Mouse (Mus musculus) midbrain, embryonic 10.5 days (tissue): ENCODE data around the gene Mogat2. TPM values are rescaled to one million over a fixed set of nuclear protein-coding genes. Genes with fewer than 3 reads are reported as not detected.

Source experiments
- DNase-seq: peaks from one replicate; pipeline ENCODE4 v3.0.0-alpha.2; 2017; ENCODE audit warnings: low spot score
- H3K27ac ChIP-seq: fragments of 300-500 bp; sonication (generic); replicated peaks from 2 replicates; pipeline ENCODE4 v1.5.1; 2016; ENCODE audit warnings: mild to moderate bottlenecking
- H3K27me3 ChIP-seq: fragments of 300-500 bp; sonication (generic); 2 replicates; pipeline ENCODE4 v1.6.1; 2016; ENCODE audit warnings: low read depth, mild to moderate bottlenecking; ENCODE audit not compliant: poor library complexity, severe bottlenecking
- H3K36me3 ChIP-seq: fragments of 300-500 bp; sonication (generic); 2 replicates; pipeline ENCODE4 v1.6.1; 2016; ENCODE audit warnings: mild to moderate bottlenecking, moderate library complexity
- H3K4me1 ChIP-seq: fragments of 300-500 bp; sonication (generic); 2 replicates; pipeline ENCODE4 v1.6.1; 2016
- H3K4me3 ChIP-seq: fragments of 300-500 bp; sonication (generic); 2 replicates; pipeline ENCODE4 v1.5.1; 2016; ENCODE audit warnings: mild to moderate bottlenecking, moderate library complexity
- H3K9me3 ChIP-seq: fragments of 300-500 bp; sonication (generic); replicated peaks from 2 replicates; pipeline ENCODE4 v1.6.1; 2016; ENCODE audit warnings: mild to moderate bottlenecking
- WGBS: fragments of 180-500 bp; shearing (Covaris S2); methylation state at CpG from one replicate; pipeline ENCODE4 v1.1.7; 2016; 5-methylcytosine and 5-hydroxymethylcytosine counted together
- polyA plus RNA-seq: library from polyadenylated mRNA; unstranded; fragments of >200 nt; fragmentation: Nextera tagmentation; extraction: Ambion mirVana; gene quantifications from 2 replicates; pipeline ENCODE4 v1.2.1, GENCODE M21; 2016

The Mogat2 gene
- polyA plus RNA-seq, 1 experiment from 2014 or later = 30.3 TPM

GRCm38 (mm10) chr7:99213056-99213455 is 25.4 kb downstream of the Mogat2 start:
- 96% methylated on average over 1 of the region's 1 CpGs for WGBS
- no peak overlapping the region for H3K4me3 ChIP-seq
- H3K4me1 ChIP-seq = peaks cover 12% of the 10 kb centered on the region

GRCm38 (mm10) chr7:99208704-99209103 is 29.7 kb downstream of the Mogat2 start:
- Histone ChIP-seq H3K4me1 (no peaks in the 10 kb centered on the region), H3K36me3 (no peaks in the 10 kb centered on the region), H3K9me3 (no peaks in the 10 kb centered on the region), H3K4me3 (no peak overlapping the region), H3K27ac (no peak overlapping the region), H3K27me3 (no peaks in the 10 kb centered on the region)
- no peak for DNase-seq
- 94% methylated on average over 4 of the region's 4 CpGs for WGBS

More at GRCm38 (mm10) chr7:99213056-99213455, 25.4 kb downstream of the Mogat2 start:
- Histone ChIP-seq H3K36me3 (no peaks in the 10 kb centered on the region), H3K27me3 (no peaks in the 10 kb centered on the region), H3K27ac (no peak overlapping the region), H3K9me3 (no peaks in the 10 kb centered on the region)
- DNase-seq = no peak

GRCm38 (mm10) chr7:99206364-99206763 is 32.1 kb downstream of the Mogat2 start:
- H3K4me3 ChIP-seq = no peak overlapping the region
- H3K27ac ChIP-seq = no peak overlapping the region
- H3K36me3 ChIP-seq = no peaks in the 10 kb centered on the region
- H3K27me3 ChIP-seq = no peaks in the 10 kb centered on the region
- no peaks in the 10 kb centered on the region for H3K9me3 ChIP-seq
- no peak for DNase-seq
- no peaks in the 10 kb centered on the region for H3K4me1 ChIP-seq
- WGBS = 91% methylated on average over 7 of the region's 7 CpGs

GRCm38 (mm10) chr7:99202163-99202562 is 36.3 kb downstream of the Mogat2 start:
- WGBS = 87% methylated on average over 7 of the region's 7 CpGs
- no peak for DNase-seq
- Histone ChIP-seq H3K27me3 (no peaks in the 10 kb centered on the region), H3K36me3 (no peaks in the 10 kb centered on the region), H3K9me3 (no peaks in the 10 kb centered on the region), H3K4me1 (peaks cover 8% of the 10 kb centered on the region; the same call in 1 of the 2 replicates), H3K27ac (no peak overlapping the region), H3K4me3 (no peak overlapping the region)

GRCm38 (mm10) chr7:99200290-99200689 is 38.1 kb downstream of the Mogat2 start:
- no peak overlapping the region for H3K27ac ChIP-seq
- WGBS = 55% methylated on average over 4 of the region's 4 CpGs
- peaks cover 8% of the 10 kb centered on the region; the same call in 1 of the 2 replicates for H3K4me1 ChIP-seq
- H3K27me3 ChIP-seq = no peaks in the 10 kb centered on the region
- no peaks in the 10 kb centered on the region for H3K36me3 ChIP-seq
- no peak overlapping the region for H3K4me3 ChIP-seq
- no peak for DNase-seq
- no peaks in the 10 kb centered on the region for H3K9me3 ChIP-seq

- H3K4me3 ChIP-seq = no peak overlapping the region
- H3K27ac ChIP-seq = no peak overlapping the region
- H3K36me3 ChIP-seq = no peaks in the 10 kb centered on the region
- H3K9me3 ChIP-seq = no peaks in the 10 kb centered on the region
- H3K4me1 ChIP-seq = peaks cover 8% of the 10 kb centered on the region; the same call in 1 of the 2 replicates
- no peak for DNase-seq
- no peaks in the 10 kb centered on the region for H3K27me3 ChIP-seq
- 88% methylated on average over 9 of the region's 9 CpGs for WGBS
Observed at GRCm38 (mm10) chr7:99199451-99200175, 38.8 kb downstream of the Mogat2 start.

GRCm38 (mm10) chr7:99198811-99199210 is 39.6 kb downstream of the Mogat2 start:
- no peaks in the 10 kb centered on the region for H3K36me3 ChIP-seq
- DNase-seq = no peak
- WGBS = 84% methylated on average over 2 of the region's 2 CpGs
- H3K9me3 ChIP-seq = no peaks in the 10 kb centered on the region
- no peak overlapping the region for H3K4me3 ChIP-seq
- H3K4me1 ChIP-seq = peaks cover 8% of the 10 kb centered on the region; the same call in 1 of the 2 replicates
- H3K27me3 ChIP-seq = no peaks in the 10 kb centered on the region
- no peak overlapping the region for H3K27ac ChIP-seq

- 62% methylated on average over 2 of the region's 2 CpGs for WGBS
- Histone ChIP-seq H3K4me1 (peaks cover 4% of the 10 kb centered on the region; the same call in 1 of the 2 replicates), H3K4me3 (no peak overlapping the region), H3K9me3 (no peaks in the 10 kb centered on the region), H3K36me3 (no peaks in the 10 kb centered on the region), H3K27me3 (no peaks in the 10 kb centered on the region), H3K27ac (no peak overlapping the region)
- no peak for DNase-seq
Observed at GRCm38 (mm10) chr7:99194511-99194910, 43.9 kb downstream of the Mogat2 start.

GRCm38 (mm10) chr7:99193926-99194325 is 44.5 kb downstream of the Mogat2 start:
- H3K4me1 ChIP-seq = peaks cover 1% of the 10 kb centered on the region; the same call in 1 of the 2 replicates
- no peaks in the 10 kb centered on the region for H3K9me3 ChIP-seq
- H3K27me3 ChIP-seq = no peaks in the 10 kb centered on the region
- WGBS = 94% methylated on average over 4 of the region's 4 CpGs
- no peak overlapping the region for H3K4me3 ChIP-seq
- H3K27ac ChIP-seq = no peak overlapping the region
- H3K36me3 ChIP-seq = no peaks in the 10 kb centered on the region
- no peak for DNase-seq

GRCm38 (mm10) chr7:99191411-99191810 is 47.0 kb downstream of the Mogat2 start:
- Histone ChIP-seq H3K4me3 (no peak overlapping the region), H3K27ac (no peak overlapping the region), H3K36me3 (no peaks in the 10 kb centered on the region), H3K9me3 (no peaks in the 10 kb centered on the region), H3K4me1 (no peaks in the 10 kb centered on the region), H3K27me3 (no peaks in the 10 kb centered on the region)
- DNase-seq = no peak

- Histone ChIP-seq H3K36me3 (no peaks in the 10 kb centered on the region), H3K9me3 (no peaks in the 10 kb centered on the region), H3K27me3 (0 out of 2 replicates have a peak, but pooled peaks cover 5% of the 10 kb centered on the region), H3K27ac (no peak overlapping the region), H3K4me1 (no peaks in the 10 kb centered on the region), H3K4me3 (no peak overlapping the region)
- 79% methylated on average over 5 of the region's 5 CpGs for WGBS
- DNase-seq = no peak
Observed at GRCm38 (mm10) chr7:99189885-99190284, 48.5 kb downstream of the Mogat2 start.

GRCm38 (mm10) chr7:99188630-99189029 is 49.8 kb downstream of the Mogat2 start:
- DNase-seq = no peak
- Histone ChIP-seq H3K4me1 (peaks cover under 1% of the 10 kb centered on the region; the same call in 1 of the 2 replicates), H3K27me3 (peaks cover 13% of the 10 kb centered on the region), H3K4me3 (no peak overlapping the region), H3K27ac (no peak overlapping the region), H3K9me3 (no peaks in the 10 kb centered on the region), H3K36me3 (no peaks in the 10 kb centered on the region)
- WGBS = 75% methylated on average over 6 of the region's 6 CpGs

- no peaks in the 10 kb centered on the region for H3K9me3 ChIP-seq
- WGBS = 87% methylated on average over 5 of the region's 5 CpGs
- H3K27ac ChIP-seq = no peak overlapping the region
- DNase-seq = no peak
- H3K36me3 ChIP-seq = no peaks in the 10 kb centered on the region
- no peak overlapping the region for H3K4me3 ChIP-seq
- peaks cover 18% of the 10 kb centered on the region for H3K27me3 ChIP-seq
- H3K4me1 ChIP-seq = peaks cover 9% of the 10 kb centered on the region
Observed at GRCm38 (mm10) chr7:99187451-99187850, 51.0 kb downstream of the Mogat2 start.
